Mouse (Mus musculus): ENCODE results near the gene Glycam1. TPM values are rescaled to one million over a fixed set of nuclear protein-coding genes. Genes with fewer than 3 reads are reported as not detected.

The Glycam1 gene
- polyA plus RNA-seq, 1 experiment: not detected

DNA sequence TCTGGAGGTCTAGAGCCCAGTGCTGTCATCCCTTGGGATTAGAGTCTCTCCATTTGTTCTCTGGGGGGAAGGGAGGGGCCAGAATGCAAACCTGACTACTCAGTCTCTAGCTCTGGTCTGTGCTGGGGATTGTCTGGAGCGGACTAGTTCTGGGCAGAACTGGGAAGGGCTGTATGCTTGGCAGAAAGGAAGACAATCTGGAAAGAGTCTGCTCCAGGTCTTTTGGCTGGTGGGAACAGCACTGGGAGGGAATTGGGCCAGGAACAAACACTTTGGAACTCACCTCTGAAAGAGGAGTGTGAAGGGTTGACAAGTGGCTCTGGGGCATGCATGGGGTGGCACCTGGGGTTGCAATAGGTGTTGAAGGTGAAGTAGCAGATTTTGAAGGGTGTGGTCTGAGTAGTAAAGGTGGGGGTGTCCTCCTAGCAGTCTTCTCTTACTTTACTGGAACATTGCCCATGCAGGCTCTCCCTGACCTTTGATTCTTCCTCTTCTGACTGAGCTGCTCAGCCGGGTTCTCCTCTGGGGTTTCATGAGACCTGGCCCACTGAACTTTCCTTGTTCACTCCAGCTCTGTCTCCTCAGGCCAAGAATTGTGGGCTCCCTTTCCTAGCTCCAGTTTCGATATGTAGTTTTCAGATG lies 42.3 kb downstream of the Glycam1 start:
- TF ChIP-seq CTCF (IDR thresholded peaks at IDR 0.05; ENCODE audit: borderline replicate concordance, insufficient read depth, low read length) (no peak), POLR2A (IDR thresholded peaks at IDR 0.05; ENCODE audit: low read depth, low read length) (no peak)
- no peak overlapping the region for H3K4me3 ChIP-seq (ENCODE audit: insufficient read depth, low read length)
- H3K27ac ChIP-seq (ENCODE audit: insufficient read depth, low read length): no peak overlapping the region
- peaks cover 9% of the 10 kb centered on the region; the same call in 1 of the 2 replicates for H3K4me1 ChIP-seq (ENCODE audit: control insufficient read depth, insufficient read depth, low read length)

DNA sequence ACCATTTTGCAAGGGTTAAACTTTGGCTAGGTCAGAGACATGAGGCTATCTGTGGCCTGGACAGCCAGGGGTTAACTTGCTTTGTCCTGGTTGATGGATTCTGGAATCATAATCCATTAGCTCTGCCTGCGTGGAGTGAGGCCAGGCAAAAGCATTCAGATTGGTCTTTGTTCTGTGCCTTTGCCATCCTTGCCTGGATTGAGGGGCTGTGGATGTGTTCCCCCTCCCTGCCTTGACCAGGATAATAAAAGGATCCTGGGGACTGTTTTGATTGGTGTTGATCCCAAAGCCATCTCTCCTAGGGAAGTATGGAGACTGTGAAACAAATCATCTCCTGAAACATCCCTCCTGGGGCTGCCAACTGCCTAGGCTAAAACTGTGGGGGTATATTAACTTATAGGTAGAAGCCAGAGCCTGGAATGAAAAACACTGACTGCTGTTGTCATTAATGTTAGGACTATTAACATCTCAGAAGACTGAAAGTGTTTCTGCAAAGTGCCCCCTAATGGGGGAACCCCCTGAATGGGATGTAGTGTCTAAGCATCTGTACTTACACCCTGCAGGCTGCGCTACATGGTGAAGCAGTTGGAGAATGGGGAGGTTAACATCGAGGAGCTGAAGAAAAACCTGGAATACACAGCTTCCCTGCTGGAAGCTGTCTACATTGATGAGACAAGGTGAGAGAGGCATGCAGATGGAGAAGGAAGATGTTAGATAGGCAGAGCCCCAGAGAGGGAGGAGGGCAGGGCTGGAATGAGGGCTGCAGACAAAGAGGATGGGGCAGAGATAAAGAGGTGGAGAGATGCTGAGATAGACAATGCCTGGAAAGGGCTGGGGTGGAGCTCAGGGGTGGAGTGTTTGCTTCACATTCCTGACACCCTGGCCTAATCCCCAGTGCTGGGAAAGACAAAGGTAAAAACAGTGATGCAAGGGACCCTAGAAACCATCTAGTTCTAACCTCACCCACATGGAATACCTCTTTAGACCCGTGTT lies 45.2 kb downstream of the Glycam1 start:
- TF ChIP-seq CTCF (IDR thresholded peaks at IDR 0.05; ENCODE audit: borderline replicate concordance, insufficient read depth, low read length) (no peak), POLR2A (IDR thresholded peaks at IDR 0.05; ENCODE audit: low read depth, low read length) (no peak)
- Histone ChIP-seq H3K4me3 (ENCODE audit: insufficient read depth, low read length) (no peak overlapping the region), H3K27ac (ENCODE audit: insufficient read depth, low read length) (no peak overlapping the region), H3K4me1 (ENCODE audit: control insufficient read depth, insufficient read depth, low read length) (peaks cover 12% of the 10 kb centered on the region; the same call in 1 of the 2 replicates)

DNA sequence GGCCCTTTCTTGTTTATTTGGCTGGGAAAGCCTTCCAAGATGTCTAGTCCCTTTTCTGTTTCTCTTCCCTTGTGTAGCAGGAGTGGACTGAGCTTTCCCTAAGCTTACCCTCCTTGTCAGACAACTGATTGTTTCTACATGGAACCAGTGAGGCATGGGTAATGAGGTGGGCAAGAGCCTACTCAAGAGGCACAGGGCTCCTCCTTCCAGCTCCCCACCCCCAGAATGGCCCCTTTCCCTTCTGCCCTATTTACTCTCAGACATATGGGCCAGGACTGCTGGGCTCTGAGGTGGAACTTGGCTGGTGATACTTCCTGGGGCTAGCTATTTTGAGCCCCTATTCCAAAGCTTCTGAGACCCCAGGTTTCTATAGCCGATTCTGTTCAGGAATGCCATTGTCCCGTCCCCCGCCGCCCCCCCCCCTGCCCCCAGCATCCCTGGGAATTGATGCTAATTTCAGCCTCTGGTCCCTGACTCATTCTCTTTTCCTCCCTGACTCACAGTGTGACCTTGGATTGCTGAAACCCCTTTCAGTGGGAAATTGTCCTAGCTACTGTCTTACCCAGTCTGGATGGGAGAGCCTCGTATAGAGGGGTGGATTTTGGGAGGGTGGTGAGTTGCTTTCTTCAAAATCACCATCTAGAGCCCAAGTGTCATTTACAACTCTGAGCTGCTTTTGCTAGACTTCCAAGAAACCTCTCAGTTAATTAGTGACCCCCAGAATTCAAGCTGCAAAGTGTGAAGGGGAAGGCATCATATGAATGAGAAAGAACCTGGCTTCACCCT lies 46.1 kb downstream of the Glycam1 start:
- TF ChIP-seq POLR2A (IDR thresholded peaks at IDR 0.05; ENCODE audit: low read depth, low read length) (no peak), CTCF (IDR thresholded peaks at IDR 0.05; ENCODE audit: borderline replicate concordance, insufficient read depth, low read length) (no peak)
- peaks cover 12% of the 10 kb centered on the region; the same call in 1 of the 2 replicates for H3K4me1 ChIP-seq (ENCODE audit: control insufficient read depth, insufficient read depth, low read length)
- H3K27ac ChIP-seq (ENCODE audit: insufficient read depth, low read length): peak overlapping the region; percentile 54; the same call in 1 of the 2 replicates
- H3K4me3 ChIP-seq (ENCODE audit: insufficient read depth, low read length): no peak overlapping the region

DNA sequence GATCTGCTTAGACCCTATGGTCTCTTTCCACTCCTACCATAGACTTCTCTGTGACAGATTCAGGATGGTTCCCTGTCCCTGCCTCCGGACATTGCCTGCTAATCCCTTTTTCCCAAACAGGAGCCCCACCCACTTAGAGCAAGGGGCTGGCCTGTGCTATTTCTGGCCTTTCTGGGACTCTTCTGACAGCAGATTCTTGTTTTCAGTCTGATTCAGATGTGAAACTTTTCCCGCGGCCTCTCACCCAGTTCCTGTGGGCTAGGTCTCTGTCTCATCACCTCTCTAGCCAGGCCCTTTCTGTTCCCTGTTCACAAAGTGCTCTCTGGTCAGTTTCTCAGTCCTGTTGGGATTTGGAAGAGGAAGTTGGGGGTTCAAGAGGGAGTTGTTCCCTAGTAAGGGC lies 50.0 kb downstream of the Glycam1 start:
- peaks cover 12% of the 10 kb centered on the region; the same call in 1 of the 2 replicates for H3K4me1 ChIP-seq (ENCODE audit: control insufficient read depth, insufficient read depth, low read length)
- TF ChIP-seq CTCF (IDR thresholded peaks at IDR 0.05; ENCODE audit: borderline replicate concordance, insufficient read depth, low read length): no peak
- TF ChIP-seq POLR2A (IDR thresholded peaks at IDR 0.05; ENCODE audit: low read depth, low read length): 0 out of 2 replicates have a peak, but pooled peaks have one; percentile 32
- no peak overlapping the region for H3K4me3 ChIP-seq (ENCODE audit: insufficient read depth, low read length)
- no peak overlapping the region for H3K27ac ChIP-seq (ENCODE audit: insufficient read depth, low read length)

DNA sequence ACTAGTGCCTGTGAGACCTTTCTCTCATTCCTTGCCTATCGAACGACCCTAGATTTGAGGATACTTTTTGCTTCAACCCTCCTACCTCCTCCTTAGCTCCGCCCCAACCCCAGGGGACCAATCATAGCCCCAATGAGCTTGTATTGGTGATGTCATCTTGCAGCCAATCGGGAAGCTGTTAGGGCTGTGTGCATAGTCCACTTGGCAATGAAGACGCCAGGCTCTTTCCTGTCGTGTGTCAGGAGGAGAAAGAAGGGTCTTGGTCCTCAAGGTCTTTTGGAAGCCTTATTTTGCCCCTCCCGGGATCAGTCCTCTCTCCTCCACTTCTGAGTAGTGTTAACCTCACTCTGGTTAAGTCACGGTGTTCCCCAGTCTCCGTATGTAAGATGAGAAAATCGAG lies 50.8 kb downstream of the Glycam1 start:
- TF ChIP-seq CTCF (IDR thresholded peaks at IDR 0.05; ENCODE audit: borderline replicate concordance, insufficient read depth, low read length) (no peak), POLR2A (IDR thresholded peaks at IDR 0.05; ENCODE audit: low read depth, low read length) (peak; percentile 75)
- Histone ChIP-seq H3K4me3 (ENCODE audit: insufficient read depth, low read length) (peak overlapping the region; percentile 28; the same call in 1 of the 2 replicates), H3K4me1 (ENCODE audit: control insufficient read depth, insufficient read depth, low read length) (peaks cover 9% of the 10 kb centered on the region; the same call in 1 of the 2 replicates), H3K27ac (ENCODE audit: insufficient read depth, low read length) (no peak overlapping the region)

DNA sequence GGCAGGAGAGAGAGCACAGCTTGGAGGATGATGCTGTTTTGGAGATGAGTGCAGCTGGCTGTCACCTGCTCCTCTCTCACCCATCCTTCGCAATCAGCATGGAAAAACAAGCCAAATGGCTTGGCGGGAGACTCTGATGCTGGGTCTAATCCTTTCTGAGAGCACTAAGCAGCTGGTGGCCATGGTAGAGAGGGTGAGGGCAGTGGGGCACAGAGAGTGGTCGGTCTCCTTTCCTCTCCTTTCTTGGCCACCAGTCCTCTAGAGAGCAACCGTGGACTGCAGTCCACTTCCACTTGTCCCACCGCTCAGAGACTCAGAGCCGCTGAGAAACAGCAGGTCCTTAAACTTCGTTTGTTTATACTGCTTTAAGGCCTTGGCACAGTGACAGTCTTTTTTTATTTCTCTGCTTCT lies 51.3 kb downstream of the Glycam1 start:
- Histone ChIP-seq H3K27ac (ENCODE audit: insufficient read depth, low read length) (no peak overlapping the region), H3K4me1 (ENCODE audit: control insufficient read depth, insufficient read depth, low read length) (peaks cover 6% of the 10 kb centered on the region; the same call in 1 of the 2 replicates), H3K4me3 (ENCODE audit: insufficient read depth, low read length) (no peak overlapping the region)
- TF ChIP-seq CTCF (IDR thresholded peaks at IDR 0.05; ENCODE audit: borderline replicate concordance, insufficient read depth, low read length) (no peak), POLR2A (IDR thresholded peaks at IDR 0.05; ENCODE audit: low read depth, low read length) (no peak)

Other genes starting within 250 kb of the Glycam1 start
- 25.0 and 27.6 TPM in 2 replicates for gene Zfp385a, start 225.0 kb downstream of the Glycam1 start, polyA plus RNA-seq (2011; ENCODE audit: insufficient read length, low read depth, missing spikeins)
- 161 and 346 TPM in 2 replicates for gene Itga5, start 198.3 kb downstream of the Glycam1 start, polyA plus RNA-seq (2011; ENCODE audit: insufficient read length, low read depth, missing spikeins)
- gene Gtsf1, start 134.6 kb downstream of the Glycam1 start, polyA plus RNA-seq (2011; ENCODE audit: insufficient read length, low read depth, missing spikeins): not detected in 2 replicates
- gene Gtsf2, start 116.6 kb downstream of the Glycam1 start, polyA plus RNA-seq (2011; ENCODE audit: insufficient read length, low read depth, missing spikeins): not detected in 2 replicates
- 0.33 and 2.1 TPM in 2 replicates for gene Nckap1l, start 111.3 kb downstream of the Glycam1 start, polyA plus RNA-seq (2011; ENCODE audit: insufficient read length, low read depth, missing spikeins)
- gene Pde1b, start 62.0 kb downstream of the Glycam1 start, polyA plus RNA-seq (2011; ENCODE audit: insufficient read length, low read depth, missing spikeins): 3.4 and 5.4 TPM in 2 replicates
- gene Ppp1r1a, start 27.1 kb downstream of the Glycam1 start, polyA plus RNA-seq (2011; ENCODE audit: insufficient read length, low read depth, missing spikeins): 2.0 and 2.1 TPM in 2 replicates
- not detected in 2 replicates for gene Mucl1, start 190.4 kb upstream of the Glycam1 start, polyA plus RNA-seq (2011; ENCODE audit: insufficient read length, low read depth, missing spikeins)